Mouse (Mus musculus) cortical plate, adult 2 months (tissue): ENCODE results near the gene Aig1.

Source experiments
- CTCF ChIP-seq: fragments of 200-500 bp; IDR thresholded peaks from 2 replicates; pipeline ENCODE4 v1.5.1; 2011; ENCODE audit warnings: mild to moderate bottlenecking, control low read depth, low read length; ENCODE audit not compliant: insufficient read depth; ENCODE audit errors: extremely low read depth
- POLR2A ChIP-seq: fragments of 200-500 bp; IDR thresholded peaks from 2 replicates; pipeline ENCODE4 v1.6.1; 2011; ENCODE audit warnings: mild to moderate bottlenecking, low read length, control low read depth; ENCODE audit not compliant: insufficient read depth; ENCODE audit errors: extremely low read depth

- TF ChIP-seq CTCF (no peak), POLR2A (no peak)
Observed at GRCm38 (mm10) chr10:13882490-13882889, 13.7 kb upstream of the Aig1 start.
